Mouse (Mus musculus) hindbrain, embryonic 16.5 days (tissue): ENCODE measurements around the gene Mstn. TPM values are rescaled to one million over a fixed set of nuclear protein-coding genes. Genes with fewer than 3 reads are reported as not detected.

Experiments used
- ATAC-seq: fragments of 200-750 bp; cut with Nextera tagmentation; 2 replicates; pipeline ENCODE4 v1.8.0; 2017; ENCODE audit warnings: moderate TSS enrichment, moderate library complexity
- H3K27ac ChIP-seq: fragments of 300-500 bp; sonication (generic); 2 replicates; pipeline ENCODE4 v1.5.1; 2014; ENCODE audit warnings: low read depth, mild to moderate bottlenecking, control low read depth, low read length, moderate library complexity
- H3K27me3 ChIP-seq: fragments of 300-500 bp; sonication (generic); replicated peaks from 2 replicates; pipeline ENCODE4 v1.6.1; 2014; ENCODE audit warnings: low read length; ENCODE audit not compliant: control insufficient read depth, insufficient read depth
- H3K36me3 ChIP-seq: fragments of 300-500 bp; sonication (generic); 2 replicates; pipeline ENCODE4 v1.6.1; 2014; ENCODE audit warnings: mild to moderate bottlenecking, low read length, moderate library complexity, mixed read lengths; ENCODE audit not compliant: control insufficient read depth, insufficient read depth
- H3K4me1 ChIP-seq: fragments of 300-500 bp; sonication (generic); 2 replicates; pipeline ENCODE4 v1.6.1; 2014; ENCODE audit warnings: low read depth, low read length; ENCODE audit not compliant: control insufficient read depth, insufficient read depth
- H3K4me2 ChIP-seq: fragments of 300-500 bp; sonication (generic); 2 replicates; pipeline ENCODE4 v1.6.1; 2014; ENCODE audit warnings: mild to moderate bottlenecking, low read length, control low read depth, moderate library complexity
- H3K4me3 ChIP-seq: fragments of 300-500 bp; sonication (generic); 2 replicates; pipeline ENCODE4 v1.5.1; 2014; ENCODE audit warnings: mild to moderate bottlenecking, low read length, control low read depth, moderate library complexity
- H3K9ac ChIP-seq: fragments of 300-500 bp; sonication (generic); 2 replicates; pipeline ENCODE4 v1.6.1; 2014; ENCODE audit warnings: low read depth, mild to moderate bottlenecking, control low read depth, low read length, moderate library complexity
- H3K9me3 ChIP-seq: fragments of 300-500 bp; sonication (generic); 2 replicates; pipeline ENCODE4 v1.6.1; 2014; ENCODE audit warnings: mild to moderate bottlenecking, low read length, moderate library complexity; ENCODE audit not compliant: control insufficient read depth
- WGBS: fragments of 180-500 bp; shearing (Covaris S2); extraction: QIAGEN DNeasy Blood & Tissue Kit; methylation state at CpG from one replicate; pipeline ENCODE4 v1.1.7; 2014; 5-methylcytosine and 5-hydroxymethylcytosine counted together
- polyA plus RNA-seq: library from polyadenylated mRNA; unstranded; fragments of >200 nt; fragmentation: Nextera tagmentation; extraction: Ambion mirVana; gene quantifications from 2 replicates; pipeline ENCODE4 v1.2.1, GENCODE M21; 2015

Mstn gene
- polyA plus RNA-seq = 0.21 and 0.59 TPM in 2 replicates

- Histone ChIP-seq H3K4me1 (peaks cover 6% of the 10 kb centered on the region; the same call in 1 of the 2 replicates), H3K36me3 (no peaks in the 10 kb centered on the region), H3K9ac (peak within 1 kb of the TSS; percentile 23; the same call in 1 of the 2 replicates), H3K27me3 (no peaks in the 10 kb centered on the region), H3K27ac (no peak within 1 kb of the TSS), H3K9me3 (no peaks in the 10 kb centered on the region), H3K4me3 (peak within 1 kb of the TSS; percentile 9; the same call in 1 of the 2 replicates), H3K4me2 (peak within 1 kb of the TSS; percentile 44)
- ATAC-seq = no peak
- WGBS = 51% methylated on average over 6 of the region's 6 CpGs
These were observed at the start of gene Mstn for GRCm38 (mm10) chr1:53061340-53061739. Mstn (plus strand) TSS chr1:53061640.

GRCm38 (mm10) chr1:53014716-53015115 is 46.7 kb upstream of the Mstn start:
- Histone ChIP-seq H3K4me3 (no peak overlapping the region), H3K4me2 (no peak overlapping the region), H3K4me1 (no peaks in the 10 kb centered on the region), H3K9me3 (no peaks in the 10 kb centered on the region), H3K27me3 (no peaks in the 10 kb centered on the region), H3K9ac (no peak overlapping the region), H3K27ac (no peak overlapping the region), H3K36me3 (no peaks in the 10 kb centered on the region)
- ATAC-seq = no peak
- WGBS = 89% methylated on average over 6 of the region's 6 CpGs

GRCm38 (mm10) chr1:53015606-53016005 is 45.8 kb upstream of the Mstn start:
- Histone ChIP-seq H3K9me3 (no peaks in the 10 kb centered on the region), H3K36me3 (no peaks in the 10 kb centered on the region), H3K4me2 (no peak overlapping the region), H3K27ac (no peak overlapping the region), H3K27me3 (no peaks in the 10 kb centered on the region), H3K4me3 (no peak overlapping the region), H3K9ac (no peak overlapping the region), H3K4me1 (no peaks in the 10 kb centered on the region)
- WGBS = 51% methylated on average over 5 of the region's 5 CpGs
- ATAC-seq = no peak

GRCm38 (mm10) chr1:53018746-53019505 is 42.5 kb upstream of the Mstn start:
- Histone ChIP-seq H3K36me3 (no peaks in the 10 kb centered on the region), H3K4me2 (no peak overlapping the region), H3K4me3 (no peak overlapping the region), H3K27ac (no peak overlapping the region), H3K9ac (no peak overlapping the region), H3K4me1 (no peaks in the 10 kb centered on the region), H3K9me3 (no peaks in the 10 kb centered on the region), H3K27me3 (no peaks in the 10 kb centered on the region)
- 48% methylated on average over 3 of the region's 3 CpGs for WGBS
- no peak for ATAC-seq

GRCm38 (mm10) chr1:53020079-53020478 is 41.4 kb upstream of the Mstn start, which contains the start of gene 1700019D03Rik:
1700019D03Rik (minus strand) TSS chr1:53020179.
- Histone ChIP-seq H3K4me3 (no peak within 1 kb of the TSS), H3K27me3 (no peaks in the 10 kb centered on the region), H3K4me1 (no peaks in the 10 kb centered on the region), H3K4me2 (no peak within 1 kb of the TSS), H3K9ac (no peak within 1 kb of the TSS), H3K27ac (no peak within 1 kb of the TSS), H3K36me3 (no peaks in the 10 kb centered on the region), H3K9me3 (no peaks in the 10 kb centered on the region)
- 52% methylated on average over 5 of the region's 5 CpGs for whole genome bisulfite sequencing
- no peak for ATAC-seq

- H3K4me1 ChIP-seq = no peaks in the 10 kb centered on the region
- H3K9me3 ChIP-seq = no peaks in the 10 kb centered on the region
- no peak overlapping the region for H3K27ac ChIP-seq
- no peaks in the 10 kb centered on the region for H3K27me3 ChIP-seq
- no peak overlapping the region for H3K4me3 ChIP-seq
- no peak overlapping the region for H3K4me2 ChIP-seq
- H3K36me3 ChIP-seq = no peaks in the 10 kb centered on the region
- no peak; the same call in 1 of the 2 replicates for ATAC-seq
- no peak overlapping the region for H3K9ac ChIP-seq
These were observed 28.9 kb upstream of the Mstn start for GRCm38 (mm10) chr1:53032550-53032949.

- no peaks in the 10 kb centered on the region for H3K27me3 ChIP-seq
- no peak overlapping the region for H3K27ac ChIP-seq
- no peak for ATAC-seq
- H3K4me3 ChIP-seq = no peak overlapping the region
- H3K4me1 ChIP-seq = no peaks in the 10 kb centered on the region
- H3K36me3 ChIP-seq = no peaks in the 10 kb centered on the region
- H3K9me3 ChIP-seq = no peaks in the 10 kb centered on the region
- 92% methylated on average over 5 of the region's 5 CpGs for WGBS
- H3K9ac ChIP-seq = no peak overlapping the region
- H3K4me2 ChIP-seq = no peak overlapping the region
These were observed 24.0 kb upstream of the Mstn start for GRCm38 (mm10) chr1:53037443-53037871.

- Histone ChIP-seq H3K4me3 (no peak overlapping the region), H3K9ac (no peak overlapping the region), H3K9me3 (no peaks in the 10 kb centered on the region), H3K4me2 (no peak overlapping the region), H3K27me3 (no peaks in the 10 kb centered on the region), H3K36me3 (no peaks in the 10 kb centered on the region), H3K27ac (no peak overlapping the region), H3K4me1 (no peaks in the 10 kb centered on the region)
- no peak for ATAC-seq
- 85% methylated on average over 8 of the region's 8 CpGs for WGBS
These were observed 11.5 kb upstream of the Mstn start for GRCm38 (mm10) chr1:53049763-53050427.
